Mouse (Mus musculus): ENCODE measurements around the gene Pom121. TPM values are rescaled to one million over a fixed set of nuclear protein-coding genes. Genes with fewer than 3 reads are reported as not detected.
"Not testable (repeated sequence)": the region's sequence is repeated elsewhere in the genome, so short reads cannot be mapped to it uniquely, and the experiment has no call there.

The Pom121 gene
- polyA plus RNA-seq, 1 experiment from 2014 or later: 18.9 TPM

GRCm38 (mm10) chr5:135381356-135381925 lies 12.9 kb downstream of the Pom121 start:
- no peak for DNase-seq
- Histone ChIP-seq H3K9me3 (ENCODE audit: low read depth, low read length) (no peaks in the 10 kb centered on the region), H3K27me3 (ENCODE audit: insufficient read depth, low read length) (no peaks in the 10 kb centered on the region), H3K27ac (ENCODE audit: low read depth) (no peak overlapping the region), H3K4me1 (ENCODE audit: insufficient read depth) (no peaks in the 10 kb centered on the region), H3K9ac (no peak overlapping the region), H3K36me3 (ENCODE audit: insufficient read depth) (peaks cover 97% of the 10 kb centered on the region), H3K4me3 (ENCODE audit: low read depth, low read length) (no peak overlapping the region), H3K4me2 (no peak overlapping the region)
- no peak for ATAC-seq (ENCODE audit: insufficient read depth)
- WGBS: 88% methylated on average over 10 of the region's 10 CpGs
- TF ChIP-seq CTCF (IDR thresholded peaks at IDR 0.05; ENCODE audit: low read depth): no peak

- H3K27me3 ChIP-seq (ENCODE audit: insufficient read depth, low read length): no peaks in the 10 kb centered on the region
- TF ChIP-seq CTCF (IDR thresholded peaks at IDR 0.05; ENCODE audit: low read depth): no peak
- ATAC-seq (ENCODE audit: insufficient read depth): no peak
- no peaks in the 10 kb centered on the region for H3K4me1 ChIP-seq (ENCODE audit: insufficient read depth)
- H3K4me2 ChIP-seq: no peak overlapping the region
- no peaks in the 10 kb centered on the region for H3K9me3 ChIP-seq (ENCODE audit: low read depth, low read length)
- no peak overlapping the region for H3K9ac ChIP-seq
- no peak overlapping the region for H3K4me3 ChIP-seq (ENCODE audit: low read depth, low read length)
- H3K36me3 ChIP-seq (ENCODE audit: insufficient read depth): peaks cover 100% of the 10 kb centered on the region
- 92% methylated on average over 4 of the region's 4 CpGs for WGBS
- no peak for DNase-seq
- H3K27ac ChIP-seq (ENCODE audit: low read depth): no peak overlapping the region
Measured at GRCm38 (mm10) chr5:135380681-135381080, 13.7 kb downstream of the Pom121 start.

- ATAC-seq (ENCODE audit: insufficient read depth) (no peak), DNase-seq (no peak)
- 53% methylated on average over 2 of the region's 2 CpGs for WGBS
- Histone ChIP-seq H3K36me3 (ENCODE audit: insufficient read depth) (peaks cover 99% of the 10 kb centered on the region), H3K4me3 (ENCODE audit: low read depth, low read length) (no peak overlapping the region), H3K4me2 (no peak overlapping the region), H3K4me1 (ENCODE audit: insufficient read depth) (no peaks in the 10 kb centered on the region), H3K9ac (no peak overlapping the region), H3K9me3 (ENCODE audit: low read depth, low read length) (no peaks in the 10 kb centered on the region), H3K27me3 (ENCODE audit: insufficient read depth, low read length) (no peaks in the 10 kb centered on the region), H3K27ac (ENCODE audit: low read depth) (no peak overlapping the region)
- TF ChIP-seq CTCF (IDR thresholded peaks at IDR 0.05; ENCODE audit: low read depth): no peak
Measured at GRCm38 (mm10) chr5:135376341-135376740, 18.0 kb downstream of the Pom121 start.

GRCm38 (mm10) chr5:135375167-135375566 lies 19.2 kb downstream of the Pom121 start:
- Histone ChIP-seq H3K27me3 (ENCODE audit: insufficient read depth, low read length) (no peaks in the 10 kb centered on the region), H3K4me3 (ENCODE audit: low read depth, low read length) (no peak overlapping the region), H3K9ac (no peak overlapping the region), H3K4me1 (ENCODE audit: insufficient read depth) (0 out of 2 replicates have a peak, but pooled peaks cover 5% of the 10 kb centered on the region), H3K36me3 (ENCODE audit: insufficient read depth) (peaks cover 88% of the 10 kb centered on the region), H3K9me3 (ENCODE audit: low read depth, low read length) (no peaks in the 10 kb centered on the region), H3K27ac (ENCODE audit: low read depth) (no peak overlapping the region), H3K4me2 (no peak overlapping the region)
- TF ChIP-seq CTCF (IDR thresholded peaks at IDR 0.05; ENCODE audit: low read depth): no peak
- DNase-seq (peak; percentile 57), ATAC-seq (ENCODE audit: insufficient read depth) (no peak)
- WGBS: 65% methylated on average over 8 of the region's 8 CpGs

- Histone ChIP-seq H3K4me1 (ENCODE audit: insufficient read depth) (0 out of 2 replicates have a peak, but pooled peaks cover 5% of the 10 kb centered on the region), H3K4me2 (no peak overlapping the region), H3K27ac (ENCODE audit: low read depth) (no peak overlapping the region), H3K36me3 (ENCODE audit: insufficient read depth) (peaks cover 72% of the 10 kb centered on the region), H3K9me3 (ENCODE audit: low read depth, low read length) (no peaks in the 10 kb centered on the region), H3K4me3 (ENCODE audit: low read depth, low read length) (no peak overlapping the region), H3K9ac (no peak overlapping the region), H3K27me3 (ENCODE audit: insufficient read depth, low read length) (no peaks in the 10 kb centered on the region)
- no peak for DNase-seq
- no peak for TF ChIP-seq CTCF (IDR thresholded peaks at IDR 0.05; ENCODE audit: low read depth)
- no peak for ATAC-seq (ENCODE audit: insufficient read depth)
- 95% methylated on average over 5 of the region's 5 CpGs for WGBS
Measured at GRCm38 (mm10) chr5:135373601-135374000, 20.7 kb downstream of the Pom121 start.

- WGBS: 91% methylated on average over 13 of the region's 13 CpGs
- Histone ChIP-seq H3K9ac (peak overlapping the region; percentile 83; the same call in 1 of the 2 replicates), H3K36me3 (ENCODE audit: insufficient read depth) (peaks cover 48% of the 10 kb centered on the region), H3K9me3 (ENCODE audit: low read depth, low read length) (no peaks in the 10 kb centered on the region), H3K4me2 (no peak overlapping the region), H3K27me3 (ENCODE audit: insufficient read depth, low read length) (no peaks in the 10 kb centered on the region), H3K27ac (ENCODE audit: low read depth) (no peak overlapping the region), H3K4me1 (ENCODE audit: insufficient read depth) (0 out of 2 replicates have a peak, but pooled peaks cover 5% of the 10 kb centered on the region), H3K4me3 (ENCODE audit: low read depth, low read length) (no peak overlapping the region)
- ATAC-seq (ENCODE audit: insufficient read depth): no peak
- no peak for TF ChIP-seq CTCF (IDR thresholded peaks at IDR 0.05; ENCODE audit: low read depth)
- no peak for DNase-seq
Measured at GRCm38 (mm10) chr5:135371195-135371594, 23.2 kb downstream of the Pom121 start.

- ATAC-seq (ENCODE audit: insufficient read depth) (peak; percentile 77), DNase-seq (peak; percentile 100)
- peak within 1 kb of the TSS; percentile 92 for H3K4me3 ChIP-seq (ENCODE audit: low read depth, low read length)
- peak within 1 kb of the TSS; percentile 63 for H3K27ac ChIP-seq (ENCODE audit: low read depth)
- peaks cover 36% of the 10 kb centered on the region for H3K36me3 ChIP-seq (ENCODE audit: insufficient read depth)
- no peaks in the 10 kb centered on the region for H3K9me3 ChIP-seq (ENCODE audit: low read depth, low read length)
- WGBS: under 1% methylated on average over 64 of the region's 64 CpGs
- H3K9ac ChIP-seq: peak within 1 kb of the TSS; percentile 83
- H3K27me3 ChIP-seq (ENCODE audit: insufficient read depth, low read length): no peaks in the 10 kb centered on the region
- TF ChIP-seq CTCF (IDR thresholded peaks at IDR 0.05; ENCODE audit: low read depth): no peak
- H3K4me2 ChIP-seq: peak within 1 kb of the TSS; percentile 86
- H3K4me1 ChIP-seq (ENCODE audit: insufficient read depth): 0 out of 2 replicates have a peak, but pooled peaks cover 5% of the 10 kb centered on the region
Measured at GRCm38 (mm10) chr5:135369787-135370654, 24.3 kb downstream of the Pom121 start, which contains the start of gene Nsun5. TSS of gene Nsun5 (plus strand) at chr5:135369953.

- Histone ChIP-seq H3K4me3 (ENCODE audit: low read depth, low read length) (peak overlapping the region; percentile 92), H3K4me2 (peak overlapping the region; percentile 86), H3K27ac (ENCODE audit: low read depth) (peak overlapping the region; percentile 63; the same call in 1 of the 2 replicates), H3K9ac (peak overlapping the region; percentile 83), H3K36me3 (ENCODE audit: insufficient read depth) (peaks cover 28% of the 10 kb centered on the region)
- not testable (repeated sequence) for ATAC-seq (ENCODE audit: insufficient read depth); H3K4me1 ChIP-seq (ENCODE audit: insufficient read depth); H3K27me3 ChIP-seq (ENCODE audit: insufficient read depth, low read length); H3K9me3 ChIP-seq (ENCODE audit: low read depth, low read length)
- WGBS: 53% methylated on average over 9 of the region's 9 CpGs
- DNase-seq: peak; percentile 9
Measured at GRCm38 (mm10) chr5:135369196-135369595, 25.1 kb downstream of the Pom121 start.

Data from lung, embryonic 14.5 days (tissue).